Mouse (Mus musculus) monocyte, adult 2 months (primary cell): ENCODE measurements around the gene Clpx.
"Not testable (repeated sequence)": the region's sequence is repeated elsewhere in the genome, so short reads cannot be mapped to it uniquely, and the experiment has no call there.

ENCODE experiments used
- DNase-seq, 2 experiments: peaks; one replicate each; pipeline ENCODE4 v3.0.0; 2022; ENCODE audit warnings: low spot score in 2 of 2, low read depth in 1 of 2

Gene Clpx

GRCm38 (mm10) chr9:65289988-65290387 is 4.1 kb upstream of the Clpx start:
- no peak for DNase-seq

GRCm38 (mm10) chr9:65292421-65292820 is 1.6 kb upstream of the Clpx start:
- no peak for DNase-seq

GRCm38 (mm10) chr9:65293119-65293518 is 941 bp upstream of the Clpx start:
- DNase-seq, result no peak

- no peak for DNase-seq
Measured at GRCm38 (mm10) chr9:65293580-65293972, 484 bp upstream of the Clpx start.

- DNase-seq, result no peak
Measured at GRCm38 (mm10) chr9:65294716-65295378, 787 bp downstream of the Clpx start.

GRCm38 (mm10) chr9:65297056-65297455 is 3.0 kb downstream of the Clpx start:
- DNase-seq, result no peak

GRCm38 (mm10) chr9:65298761-65299160 is 4.7 kb downstream of the Clpx start:
- DNase-seq, result no peak

- no peak for DNase-seq
Measured at GRCm38 (mm10) chr9:65299650-65300049, 5.6 kb downstream of the Clpx start.

- no peak for DNase-seq
Measured at GRCm38 (mm10) chr9:65302327-65302983, 8.4 kb downstream of the Clpx start.

GRCm38 (mm10) chr9:65303586-65303985 is 9.5 kb downstream of the Clpx start:
- no peak for DNase-seq

- no peak for DNase-seq
Measured at GRCm38 (mm10) chr9:65304300-65304699, 10.2 kb downstream of the Clpx start.

GRCm38 (mm10) chr9:65306672-65307071 is 12.6 kb downstream of the Clpx start:
- no peak for DNase-seq

GRCm38 (mm10) chr9:65308011-65308410 is 14.0 kb downstream of the Clpx start:
- no peak for DNase-seq

GRCm38 (mm10) chr9:65312669-65313357 is 18.8 kb downstream of the Clpx start:
- no peak for DNase-seq

GRCm38 (mm10) chr9:65313846-65314245 is 19.8 kb downstream of the Clpx start:
- no peak for DNase-seq

- DNase-seq, result no peak
Measured at GRCm38 (mm10) chr9:65322255-65322900, 28.3 kb downstream of the Clpx start.

GRCm38 (mm10) chr9:65325971-65326370 is 31.9 kb downstream of the Clpx start:
- DNase-seq, result no peak

GRCm38 (mm10) chr9:65327371-65327770 is 33.3 kb downstream of the Clpx start:
- no peak for DNase-seq

- no peak for DNase-seq
Measured at GRCm38 (mm10) chr9:65333958-65334357, 39.9 kb downstream of the Clpx start.

GRCm38 (mm10) chr9:65339146-65339545 is 45.1 kb downstream of the Clpx start:
- DNase-seq, result no peak

GRCm38 (mm10) chr9:65340414-65340813 is 46.4 kb downstream of the Clpx start:
- DNase-seq, result no peak

- not testable (repeated sequence) for DNase-seq
Measured at GRCm38 (mm10) chr9:65345439-65345838, 51.4 kb downstream of the Clpx start.
